1 mouse cellular context compared by ENCODE assay signal in genomic region chr4:41133529-41134291, GRCm38 (mm10).
TF ChIP-seq lines count a peak whose summit lies in the region.

No protein-coding gene starts in this region.

TF ChIP-seq in MEL, 35 proteins besides CTCF, POLR2A, EP300 and RAD21 (continued from another document):
- TF ChIP-seq MAFK (IDR thresholded peaks at IDR 0.05; ENCODE audit: borderline replicate concordance, low read depth, low read length) (no peak), MAZ (IDR thresholded peaks at IDR 0.05; ENCODE audit: low read depth, low read length) (no peak), GABPA (IDR thresholded peaks at IDR 0.05; ENCODE audit: low read depth, low read length) (no peak), E2F4 (IDR thresholded peaks at IDR 0.05; ENCODE audit: borderline replicate concordance, low read depth, low read length) (no peak), ZC3H11A (IDR thresholded peaks at IDR 0.05; ENCODE audit: low read depth, low read length) (no peak), USF2 (IDR thresholded peaks at IDR 0.05; ENCODE audit: borderline replicate concordance in 1 of 2, insufficient read depth in 1 of 2, low read depth in 1 of 2, low read length in 2 of 2) (no peak), TAL1 (IDR thresholded peaks at IDR 0.05; ENCODE audit: low read length) (peak; percentile 77), ETS1 (IDR thresholded peaks at IDR 0.05; ENCODE audit: low read depth, low read length) (0 out of 2 replicates have a peak, but pooled peaks have one; percentile 17), GATA1 (IDR thresholded peaks at IDR 0.05; ENCODE audit: low read depth, low read length) (peak; percentile 82), CHD1 (IDR thresholded peaks at IDR 0.05; ENCODE audit: low read depth, low read length) (no peak), POLR2AphosphoS2 (IDR thresholded peaks at IDR 0.05; ENCODE audit: low read length) (no peak), TBP (IDR thresholded peaks at IDR 0.05; ENCODE audit: low read depth, low read length) (no peak), RCOR1 (IDR thresholded peaks at IDR 0.05; ENCODE audit: low read depth, low read length) (no peak), NRF1 (IDR thresholded peaks at IDR 0.05; ENCODE audit: insufficient read depth, low read depth, low read length, poor library complexity, severe bottlenecking) (no peak), UBTF (IDR thresholded peaks at IDR 0.05; ENCODE audit: borderline replicate concordance, insufficient read depth, low read depth, low read length) (no peak), TCF12 (IDR thresholded peaks at IDR 0.05; ENCODE audit: low read depth, low read length) (peak; percentile 83), MYB (IDR thresholded peaks at IDR 0.05; ENCODE audit: low read depth, low read length) (no peak), MYC (IDR thresholded peaks at IDR 0.05; ENCODE audit: low read depth, low read length) (no peak)
